ENCODE assay signal across 38 mouse cellular contexts in genomic region chr12:33092196-33092595, GRCm38 (mm10). TPM values are rescaled to one million over a fixed set of nuclear protein-coding genes. Genes with fewer than 3 reads are reported as not detected.
"Had no signal": no experiment of that assay in that cellular context is flagged by ENCODE, and none has a peak within 500 bp of the region (broad histone marks: within the 10 kb centered on the region; RNA-seq: fewer than 3 reads in every experiment).

No protein-coding gene starts in this region.

- H3K36me3 ChIP-seq: limb, embryonic 10.5 days; limb, embryonic 12.5 days; limb, embryonic 13.5 days; limb, embryonic 15.5 days; liver, embryonic 12.5 days; liver, embryonic 13.5 days; liver, embryonic 15.5 days; lung, embryonic 15.5 days; midbrain, embryonic 10.5 days; midbrain, embryonic 12.5 days; midbrain, embryonic 13.5 days; midbrain, embryonic 15.5 days had no signal

- H3K9ac ChIP-seq: limb, embryonic 12.5 days; limb, embryonic 13.5 days; limb, embryonic 15.5 days; liver, embryonic 12.5 days; liver, embryonic 13.5 days; liver, embryonic 14.5 days; liver, embryonic 15.5 days; liver, postnatal 0 days; lung, embryonic 14.5 days; lung, embryonic 15.5 days; midbrain, embryonic 12.5 days; midbrain, embryonic 13.5 days; midbrain, embryonic 15.5 days had no signal

- H3K4me3 ChIP-seq: limb, embryonic 10.5 days; limb, embryonic 12.5 days; limb, embryonic 13.5 days; limb, embryonic 15.5 days; liver, embryonic 12.5 days; liver, embryonic 13.5 days; liver, embryonic 15.5 days; lung, embryonic 15.5 days; megakaryocyte, embryonic 14.5 days; midbrain, embryonic 10.5 days; midbrain, embryonic 12.5 days; midbrain, embryonic 13.5 days; midbrain, embryonic 15.5 days; myocyte had no signal

- H3K4me1 ChIP-seq: limb, embryonic 12.5 days; limb, embryonic 13.5 days; limb, embryonic 15.5 days; liver, embryonic 12.5 days; liver, embryonic 13.5 days; liver, embryonic 15.5 days; midbrain, embryonic 12.5 days; midbrain, embryonic 13.5 days; midbrain, embryonic 15.5 days had no signal

- H3K4me2 ChIP-seq: limb, embryonic 12.5 days; limb, embryonic 13.5 days; limb, embryonic 15.5 days; liver, embryonic 11.5 days; liver, embryonic 12.5 days; liver, embryonic 13.5 days; liver, embryonic 15.5 days; lung, embryonic 14.5 days; lung, embryonic 15.5 days; midbrain, embryonic 11.5 days; midbrain, embryonic 12.5 days; midbrain, embryonic 13.5 days; midbrain, embryonic 15.5 days had no signal

- H3K27ac ChIP-seq: limb, embryonic 10.5 days; limb, embryonic 12.5 days; limb, embryonic 13.5 days; limb, embryonic 15.5 days; liver, embryonic 12.5 days; liver, embryonic 13.5 days; liver, embryonic 14.5 days; liver, embryonic 15.5 days; lung, embryonic 15.5 days; macrophage; midbrain, embryonic 10.5 days; midbrain, embryonic 12.5 days; midbrain, embryonic 13.5 days; midbrain, embryonic 15.5 days had no signal

- ATAC-seq: liver, embryonic 12.5 days; liver, postnatal 0 days; lung, postnatal 0 days; midbrain, embryonic 13.5 days; midbrain, embryonic 15.5 days; midbrain, embryonic 16.5 days had no signal

- H3K27me3 ChIP-seq: limb, embryonic 13.5 days; limb, embryonic 15.5 days; liver, embryonic 12.5 days; liver, embryonic 13.5 days; liver, embryonic 15.5 days; lung, embryonic 15.5 days; midbrain, embryonic 12.5 days; midbrain, embryonic 13.5 days; midbrain, embryonic 15.5 days had no signal

- DNase-seq: left cerebral cortex, postnatal 4 days; liver; liver, embryonic 13.5 days; liver, postnatal 0 days; lung, adult 18-20 months; lung, adult 2 months; lung, embryonic 14.5 days; lung, postnatal 10 days; lung, postnatal 14 days; lung, postnatal 36 days; lung, postnatal 4 days; midbrain, embryonic 14.5 days had no signal

- H3K9me3 ChIP-seq: limb, embryonic 10.5 days; limb, embryonic 12.5 days; limb, embryonic 13.5 days; limb, embryonic 15.5 days; liver, embryonic 12.5 days; liver, embryonic 13.5 days; liver, embryonic 15.5 days; lung, embryonic 15.5 days; megakaryocyte, embryonic 14.5 days; midbrain, embryonic 10.5 days; midbrain, embryonic 12.5 days; midbrain, embryonic 13.5 days; midbrain, embryonic 15.5 days had no signal

RNA-seq across cellular contexts. Expression of gene Cdhr3, which starts 0.5 kb away (rescaled TPM):
- total RNA-seq: liver, adult 2 months; megakaryocyte progenitor cell, adult 5-6 weeks; megakaryocyte, adult 5-6 weeks; megakaryocyte-erythroid progenitor cell, adult 5-6 weeks; monocyte, adult 5-6 weeks had no signal
- polyA plus RNA-seq: limb, embryonic 10.5 days; limb, embryonic 11.5 days; limb, embryonic 12.5 days; liver, adult 2 months; liver, embryonic 11.5 days; liver, embryonic 12.5 days; liver, embryonic 13.5 days; liver, embryonic 14.5 days; liver, embryonic 16.5 days; liver, postnatal 0 days; lung, embryonic 14.5 days; macrophage; midbrain, embryonic 10.5 days; midbrain, embryonic 11.5 days; midbrain, embryonic 13.5 days had no signal
